Mouse (Mus musculus) stomach, embryonic 16.5 days (tissue): ENCODE data around the gene Rprd1b. TPM values are rescaled to one million over a fixed set of nuclear protein-coding genes. Genes with fewer than 3 reads are reported as not detected.

Experiments used
- ATAC-seq: fragments of 200-750 bp; cut with Nextera tagmentation; 2 replicates; pipeline ENCODE4 v1.8.0; 2017; ENCODE audit warnings: moderate number of reproducible peaks, moderate TSS enrichment; ENCODE audit not compliant: insufficient read depth, low FRiP score
- H3K27ac ChIP-seq: fragments of 300-500 bp; sonication (generic); 2 replicates; pipeline ENCODE4 v1.5.1; 2014; ENCODE audit warnings: low read length
- H3K27me3 ChIP-seq: fragments of 300-500 bp; sonication (generic); 2 replicates; pipeline ENCODE4 v1.6.1; 2014; ENCODE audit warnings: low read length, control low read depth, mixed read lengths; ENCODE audit not compliant: control insufficient read depth, insufficient read depth
- H3K36me3 ChIP-seq: fragments of 300-500 bp; sonication (generic); 2 replicates; pipeline ENCODE4 v1.6.1; 2014; ENCODE audit warnings: low read length; ENCODE audit not compliant: control insufficient read depth, insufficient read depth
- H3K4me1 ChIP-seq: fragments of 300-500 bp; sonication (generic); 2 replicates; pipeline ENCODE4 v1.6.1; 2014; ENCODE audit warnings: low read length, control low read depth, mixed read lengths; ENCODE audit not compliant: control insufficient read depth, insufficient read depth
- H3K4me2 ChIP-seq: fragments of 300-500 bp; sonication (generic); 2 replicates; pipeline ENCODE4 v1.6.1; 2014; ENCODE audit warnings: low read depth, low read length, mixed read lengths
- H3K4me3 ChIP-seq: fragments of 300-500 bp; sonication (generic); replicated peaks from 2 replicates; pipeline ENCODE4 v1.5.1; 2014; ENCODE audit warnings: mild to moderate bottlenecking, low read length
- H3K9ac ChIP-seq: fragments of 300-500 bp; sonication (generic); 2 replicates; pipeline ENCODE4 v1.6.1; 2014; ENCODE audit warnings: low read length
- H3K9me3 ChIP-seq: fragments of 300-500 bp; sonication (generic); replicated peaks from 2 replicates; pipeline ENCODE4 v1.6.1; 2016; ENCODE audit warnings: low read length, control low read depth; ENCODE audit not compliant: control insufficient read depth
- WGBS: fragments of 180-500 bp; shearing (Covaris S2); extraction: QIAGEN DNeasy Blood & Tissue Kit; methylation state at CpG from one replicate; pipeline ENCODE4 v1.1.7; 2014; 5-methylcytosine and 5-hydroxymethylcytosine counted together
- polyA plus RNA-seq: library from polyadenylated mRNA; unstranded; fragments of >200 nt; fragmentation: Nextera tagmentation; extraction: Ambion mirVana; gene quantifications from 2 replicates; pipeline ENCODE4 v1.2.1, GENCODE M21; 2015

The Rprd1b gene
- polyA plus RNA-seq, 1 experiment from 2014 or later, result 36.1 TPM

DNA sequence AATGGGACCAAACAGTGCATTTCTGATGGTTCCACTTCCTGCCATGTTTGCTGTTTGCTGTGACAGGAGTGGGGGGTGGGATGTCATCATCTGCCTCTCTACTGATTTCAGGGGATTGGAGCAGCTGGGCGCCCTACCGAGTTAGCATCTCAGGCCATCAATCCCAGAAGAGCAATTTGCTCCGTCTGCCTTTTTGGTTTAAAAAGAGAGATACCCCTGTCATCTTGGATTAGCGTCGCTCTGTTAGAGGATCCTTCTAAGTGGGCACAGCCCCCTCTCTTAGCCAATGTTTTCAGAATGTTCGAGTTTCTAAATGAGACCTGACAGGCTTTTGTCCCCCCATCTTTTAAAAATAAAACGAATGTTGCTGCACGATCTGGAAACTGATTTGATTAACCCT lies 129.4 kb downstream of the Rprd1b start:
- no peak overlapping the region for H3K4me2 ChIP-seq
- no peak overlapping the region for H3K4me3 ChIP-seq
- H3K27me3 ChIP-seq, result no peaks in the 10 kb centered on the region
- peaks cover 37% of the 10 kb centered on the region for H3K4me1 ChIP-seq
- H3K9me3 ChIP-seq, result no peaks in the 10 kb centered on the region
- no peak for ATAC-seq
- no peaks in the 10 kb centered on the region for H3K36me3 ChIP-seq
- WGBS, result 72% methylated on average over 8 of the region's 8 CpGs
- no peak overlapping the region for H3K27ac ChIP-seq
- H3K9ac ChIP-seq, result no peak overlapping the region

DNA sequence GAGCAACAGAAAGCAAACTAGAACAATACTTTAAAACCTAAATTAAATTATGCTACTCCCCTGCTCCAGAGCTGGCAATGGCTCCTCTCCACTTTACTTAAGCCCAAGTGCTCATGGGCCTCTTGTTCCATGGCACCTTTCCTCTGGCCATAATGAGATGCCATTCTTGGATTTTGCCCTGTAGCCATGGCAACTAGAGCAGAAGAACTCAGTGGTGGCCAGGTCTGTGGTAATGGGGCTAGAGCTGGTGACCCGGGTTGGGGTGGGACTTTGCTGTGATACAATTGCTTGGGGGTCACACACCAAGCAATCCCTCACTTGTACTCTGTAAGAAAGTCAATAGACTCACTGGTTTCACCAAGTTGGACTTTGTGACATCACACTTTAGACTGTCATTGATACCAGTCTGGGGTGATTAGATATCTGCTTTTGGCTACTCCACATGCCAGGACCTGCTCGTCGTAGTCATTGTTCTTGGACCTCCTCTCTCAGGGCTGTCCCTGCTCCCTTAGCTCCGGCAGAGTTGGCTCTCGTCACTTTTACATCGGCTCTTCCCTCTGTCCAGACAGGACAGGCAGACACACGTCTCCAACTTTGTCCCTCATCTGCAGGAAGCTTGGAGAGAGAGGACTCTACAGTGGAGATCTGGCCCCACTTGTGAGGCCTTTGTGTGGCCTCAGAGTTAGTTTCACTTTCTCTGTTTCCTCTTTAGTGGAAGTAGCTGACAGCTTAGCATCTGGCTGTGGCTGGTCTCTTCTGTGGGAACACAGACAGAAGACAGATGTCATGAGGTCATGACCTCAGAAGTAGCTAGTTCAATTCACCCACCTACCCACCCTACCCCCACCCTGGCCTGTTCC lies 131.3 kb downstream of the Rprd1b start:
- 35% methylated on average over 7 of the region's 7 CpGs for WGBS
- Histone ChIP-seq H3K4me3 (0 out of 2 replicates have a peak overlapping the region, but pooled peaks have one; percentile 6), H3K9ac (peak overlapping the region; percentile 62), H3K4me1 (peaks cover 19% of the 10 kb centered on the region), H3K27ac (peak overlapping the region; percentile 82), H3K27me3 (no peaks in the 10 kb centered on the region), H3K9me3 (no peaks in the 10 kb centered on the region), H3K36me3 (no peaks in the 10 kb centered on the region), H3K4me2 (peak overlapping the region; percentile 38)
- peak; percentile 56 for ATAC-seq

DNA sequence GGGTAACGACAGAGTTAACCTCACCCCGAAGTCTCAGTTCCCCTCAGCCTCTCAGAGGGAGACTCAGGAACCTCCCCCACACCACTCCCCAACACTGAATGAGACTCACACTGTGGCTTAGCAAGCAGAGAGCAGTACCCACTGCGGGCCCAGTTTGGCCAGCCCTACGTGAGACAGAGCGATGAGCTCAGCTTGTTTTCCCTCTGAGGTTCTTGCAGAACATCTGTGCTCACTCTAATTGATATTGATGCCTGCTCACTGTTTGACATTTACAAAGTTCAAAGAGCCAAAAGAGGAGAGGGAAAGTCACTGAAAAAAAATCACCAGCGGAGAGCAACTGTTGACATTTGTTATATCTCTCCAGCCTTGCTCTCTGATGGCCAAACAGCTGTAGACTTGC lies 133.5 kb downstream of the Rprd1b start:
- Histone ChIP-seq H3K9ac (no peak overlapping the region), H3K4me2 (no peak overlapping the region), H3K27ac (peak overlapping the region; percentile 60), H3K36me3 (no peaks in the 10 kb centered on the region), H3K4me3 (no peak overlapping the region), H3K9me3 (no peaks in the 10 kb centered on the region), H3K4me1 (peaks cover 17% of the 10 kb centered on the region), H3K27me3 (no peaks in the 10 kb centered on the region)
- WGBS, result 52% methylated on average over 6 of the region's 6 CpGs
- ATAC-seq, result peak; percentile 56; the same call in 1 of the 2 replicates

DNA sequence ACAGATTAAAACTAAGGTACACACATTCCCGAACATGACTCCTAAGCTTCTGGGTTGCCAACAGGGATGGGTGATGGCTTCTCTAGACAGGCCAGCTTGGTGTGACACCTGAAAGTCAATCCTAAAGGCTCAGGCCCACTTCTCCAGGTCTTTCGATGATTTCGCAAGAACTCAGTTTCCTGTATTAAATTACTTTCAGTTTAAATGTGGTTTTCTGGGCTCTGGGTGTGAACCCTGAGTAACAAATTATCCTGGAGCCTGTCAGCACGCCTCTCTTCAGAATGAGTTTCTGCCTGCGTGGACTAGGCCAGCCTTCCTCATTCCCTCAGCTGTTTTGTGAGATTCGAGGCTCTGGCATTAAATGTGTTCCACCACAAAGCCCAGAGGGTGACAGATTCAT lies 134.7 kb downstream of the Rprd1b start:
- Histone ChIP-seq H3K4me3 (no peak overlapping the region), H3K4me1 (peaks cover 27% of the 10 kb centered on the region), H3K36me3 (no peaks in the 10 kb centered on the region), H3K4me2 (no peak overlapping the region), H3K9ac (no peak overlapping the region), H3K27ac (no peak overlapping the region), H3K27me3 (no peaks in the 10 kb centered on the region), H3K9me3 (no peaks in the 10 kb centered on the region)
- 60% methylated on average over 6 of the region's 6 CpGs for WGBS
- no peak for ATAC-seq

DNA sequence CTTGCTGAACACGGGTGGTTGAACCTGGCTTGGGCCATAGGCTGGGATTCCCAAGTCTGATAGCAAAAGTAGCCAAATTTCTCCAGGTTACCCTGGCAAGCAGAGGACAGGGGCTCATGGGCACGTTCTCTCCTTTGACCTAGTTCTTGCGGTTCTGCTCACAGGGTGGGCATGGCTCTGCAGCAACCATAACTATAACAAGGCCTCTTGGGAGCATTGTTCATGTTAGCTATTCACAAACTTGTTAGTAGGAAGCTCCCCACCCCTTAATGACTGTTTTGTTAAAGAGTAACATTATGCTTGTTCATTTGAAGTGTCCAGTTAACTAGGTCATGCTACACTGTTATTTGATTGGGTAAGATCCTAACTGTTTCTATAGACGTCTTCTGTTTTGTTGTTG lies 137.5 kb downstream of the Rprd1b start:
- peaks cover 24% of the 10 kb centered on the region for H3K4me1 ChIP-seq
- no peak for ATAC-seq
- no peaks in the 10 kb centered on the region for H3K27me3 ChIP-seq
- no peak overlapping the region for H3K27ac ChIP-seq
- no peak overlapping the region for H3K4me3 ChIP-seq
- no peaks in the 10 kb centered on the region for H3K36me3 ChIP-seq
- no peak overlapping the region for H3K4me2 ChIP-seq
- H3K9me3 ChIP-seq, result no peaks in the 10 kb centered on the region
- whole genome bisulfite sequencing, result 84% methylated on average over 4 of the region's 4 CpGs
- H3K9ac ChIP-seq, result no peak overlapping the region

DNA sequence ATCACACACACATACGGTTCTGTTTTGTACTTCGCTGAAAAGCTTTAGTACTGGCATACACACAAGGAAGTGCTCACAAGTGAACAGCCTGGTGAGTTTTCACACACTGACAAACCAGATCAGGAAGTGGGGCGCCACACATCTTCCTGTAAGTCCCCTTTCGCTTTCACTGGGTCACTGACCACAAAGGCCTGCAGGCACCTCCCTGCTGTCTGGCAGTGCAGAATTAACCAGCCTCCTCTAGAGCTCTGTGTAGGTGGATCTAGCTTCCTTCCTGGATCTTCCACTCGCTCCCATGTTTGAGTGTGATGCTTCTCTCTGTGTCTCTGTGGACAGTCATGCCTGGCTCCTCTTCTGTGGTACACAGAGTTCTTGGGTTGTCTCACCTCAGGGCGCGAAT lies 138.3 kb downstream of the Rprd1b start:
- ATAC-seq, result no peak
- Histone ChIP-seq H3K27ac (0 out of 2 replicates have a peak overlapping the region, but pooled peaks have one; percentile 26), H3K9ac (no peak overlapping the region), H3K36me3 (no peaks in the 10 kb centered on the region), H3K27me3 (no peaks in the 10 kb centered on the region), H3K4me2 (0 out of 2 replicates have a peak overlapping the region, but pooled peaks have one; percentile 0), H3K4me3 (no peak overlapping the region), H3K9me3 (no peaks in the 10 kb centered on the region), H3K4me1 (peaks cover 20% of the 10 kb centered on the region)
- 73% methylated on average over 7 of the region's 7 CpGs for WGBS

DNA sequence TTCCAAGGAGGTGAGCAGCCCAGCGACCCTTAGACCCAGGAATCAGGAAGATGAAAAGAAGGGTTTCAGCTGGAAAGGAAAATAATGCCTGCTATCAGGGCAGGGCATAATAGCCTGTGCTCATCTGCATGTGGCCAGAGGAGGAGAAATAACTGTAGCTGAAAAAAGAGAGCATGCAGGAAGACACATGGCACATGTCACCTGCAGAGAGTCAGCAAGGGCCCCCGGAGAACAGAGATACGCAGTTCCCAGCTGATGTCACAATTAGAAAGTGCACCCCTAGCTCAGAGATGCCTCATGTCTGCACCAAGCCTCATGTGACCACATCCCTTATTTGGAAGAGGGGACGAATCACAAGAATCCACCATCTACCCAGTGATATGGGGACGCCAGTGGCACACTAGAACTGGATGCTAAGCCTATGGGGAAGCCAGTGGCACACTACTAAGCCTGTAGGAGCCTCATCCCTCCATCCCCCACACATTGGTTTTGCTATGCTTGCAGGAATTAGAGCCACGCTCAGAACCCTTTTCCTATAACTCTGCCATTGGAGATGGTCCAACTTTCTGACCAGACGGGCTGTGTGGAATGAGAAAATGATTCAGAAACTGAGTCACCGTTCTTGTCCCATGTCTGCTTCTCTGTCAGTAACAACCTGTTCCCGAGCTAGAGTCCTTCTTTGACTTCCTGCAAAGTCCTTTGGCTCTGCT lies 139.4 kb downstream of the Rprd1b start:
- Histone ChIP-seq H3K9ac (no peak overlapping the region), H3K9me3 (no peaks in the 10 kb centered on the region), H3K4me2 (no peak overlapping the region), H3K4me1 (peaks cover 18% of the 10 kb centered on the region), H3K27me3 (no peaks in the 10 kb centered on the region), H3K27ac (no peak overlapping the region), H3K36me3 (no peaks in the 10 kb centered on the region), H3K4me3 (no peak overlapping the region)
- 53% methylated on average over 9 of the region's 9 CpGs for WGBS
- ATAC-seq, result no peak

DNA sequence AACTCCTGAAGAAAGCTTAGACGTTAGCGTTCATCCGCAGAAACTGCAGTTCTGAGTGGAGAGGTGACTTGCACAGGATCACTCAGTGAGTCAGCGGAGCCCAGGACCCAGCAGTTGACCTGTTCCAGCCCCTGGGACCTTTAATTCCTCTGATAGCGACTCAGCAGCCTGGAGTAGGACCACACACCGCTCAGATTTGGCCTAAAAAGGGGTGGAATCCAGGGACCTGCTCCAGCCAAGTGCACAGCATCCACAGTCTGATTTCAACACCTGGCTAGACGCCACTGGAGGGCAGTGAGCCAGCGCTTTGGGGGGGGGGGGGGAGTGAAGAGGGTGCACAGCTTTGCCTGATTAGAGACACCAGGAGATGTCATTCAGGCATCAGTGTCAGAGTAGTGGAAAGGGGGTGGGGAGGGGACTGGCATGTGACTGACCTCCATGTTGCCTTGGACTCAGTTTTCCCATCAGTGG lies 140.5 kb downstream of the Rprd1b start:
- H3K36me3 ChIP-seq, result no peaks in the 10 kb centered on the region
- no peaks in the 10 kb centered on the region for H3K9me3 ChIP-seq
- no peaks in the 10 kb centered on the region for H3K27me3 ChIP-seq
- H3K4me1 ChIP-seq, result peaks cover 18% of the 10 kb centered on the region
- WGBS, result 43% methylated on average over 8 of the region's 8 CpGs
- ATAC-seq, result peak; percentile 51; the same call in 1 of the 2 replicates
- no peak overlapping the region for H3K4me2 ChIP-seq
- H3K9ac ChIP-seq, result no peak overlapping the region; the same call in 1 of the 2 replicates
- no peak overlapping the region for H3K27ac ChIP-seq
- no peak overlapping the region for H3K4me3 ChIP-seq

DNA sequence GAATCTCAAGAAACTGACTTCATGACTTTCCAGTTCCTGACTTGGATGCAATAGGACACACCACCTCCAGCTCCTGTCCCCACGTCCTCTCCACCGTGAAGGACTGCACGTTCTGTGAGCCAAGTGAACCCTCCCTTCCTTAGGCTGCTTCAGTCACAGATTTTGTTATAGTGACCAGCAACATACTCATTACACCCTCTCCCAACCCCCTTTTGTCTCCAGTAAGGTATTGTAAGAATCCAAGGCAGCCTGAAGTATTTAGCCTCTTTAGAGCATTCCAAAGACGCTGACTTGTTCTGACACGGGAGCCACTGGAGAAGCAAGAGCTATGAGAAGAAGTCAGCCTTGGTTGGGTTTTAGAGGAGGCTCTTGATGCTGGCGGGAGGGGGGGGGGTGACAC lies 141.1 kb downstream of the Rprd1b start:
- Histone ChIP-seq H3K36me3 (no peaks in the 10 kb centered on the region), H3K9me3 (no peaks in the 10 kb centered on the region), H3K27me3 (no peaks in the 10 kb centered on the region), H3K27ac (no peak overlapping the region), H3K4me2 (no peak overlapping the region), H3K4me1 (peaks cover 18% of the 10 kb centered on the region), H3K9ac (no peak overlapping the region), H3K4me3 (no peak overlapping the region)
- ATAC-seq, result no peak
- WGBS, result 67% methylated on average over 6 of the region's 6 CpGs
